Mouse (Mus musculus) yolk sac, embryonic 10.5 days (tissue): ENCODE results near the gene Spata32.

Source experiments
- DNase-seq: peaks from one replicate; pipeline ENCODE4 v3.0.0-alpha.2; 2017; ENCODE audit warnings: low spot score

Spata32 gene

DNA sequence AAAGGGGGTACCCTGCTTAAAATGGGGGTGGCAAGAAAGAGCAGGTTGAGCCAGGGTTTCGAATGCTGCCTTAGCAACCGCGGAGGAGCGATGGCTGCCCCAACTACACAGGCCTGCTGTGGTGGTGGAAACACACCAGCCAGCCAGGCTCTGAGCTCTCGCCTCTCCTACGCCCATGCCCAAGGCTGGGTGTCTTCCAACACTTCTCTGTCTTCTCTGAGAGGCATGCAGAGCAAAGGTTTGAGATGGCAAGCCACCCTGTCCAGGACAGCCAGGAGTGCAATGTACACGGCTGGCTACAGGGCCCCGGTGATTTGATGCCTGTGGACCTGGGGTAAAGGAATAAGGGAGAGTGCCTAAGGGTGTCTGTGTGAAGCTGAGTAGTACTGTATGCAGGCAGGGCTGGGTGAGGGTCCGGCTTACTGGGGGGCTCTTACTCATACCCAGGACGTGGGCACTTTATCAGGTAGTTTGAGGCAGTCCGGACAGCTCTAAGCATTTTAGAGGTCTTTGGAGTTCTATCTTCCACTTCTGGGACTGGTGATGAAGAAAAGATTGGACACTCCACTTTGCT lies 44.4 kb downstream of the Spata32 start:
- DNase-seq, result no peak

DNA sequence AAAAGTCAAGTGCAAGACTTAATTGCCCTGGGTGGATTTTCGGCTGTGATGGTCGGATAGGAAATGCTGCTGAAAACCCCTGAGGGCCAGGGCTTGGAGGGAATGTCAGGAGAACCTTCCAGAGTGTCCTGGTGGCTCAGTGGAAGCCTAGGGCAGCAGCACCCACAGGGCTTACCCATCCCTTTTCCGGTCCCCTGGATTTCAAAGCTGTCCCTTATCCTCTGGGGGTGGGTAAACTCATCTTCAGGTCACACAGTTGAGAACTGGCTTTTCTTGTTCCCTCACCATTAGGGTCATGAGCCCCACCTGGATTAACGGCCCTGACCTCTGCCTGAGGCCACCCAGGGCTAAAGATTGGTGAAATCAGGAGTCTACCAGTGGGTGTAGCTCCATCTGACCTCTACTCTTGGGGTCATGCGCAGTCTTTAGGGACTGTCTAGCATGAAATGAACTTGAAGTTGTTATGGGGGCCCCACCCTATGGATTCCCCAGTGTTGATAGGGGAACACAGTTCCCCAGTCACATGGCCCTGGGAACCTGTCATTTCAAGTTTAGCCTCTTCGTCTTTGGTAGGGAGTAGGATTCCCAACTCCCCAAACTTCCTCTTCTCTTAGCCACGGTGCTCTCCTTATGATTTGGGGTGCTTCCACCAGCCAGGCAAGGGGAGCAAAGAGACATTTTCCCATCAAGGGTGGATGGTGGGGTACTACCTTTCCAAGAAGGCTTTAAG lies 45.0 kb downstream of the Spata32 start:
- DNase-seq, result no peak

DNA sequence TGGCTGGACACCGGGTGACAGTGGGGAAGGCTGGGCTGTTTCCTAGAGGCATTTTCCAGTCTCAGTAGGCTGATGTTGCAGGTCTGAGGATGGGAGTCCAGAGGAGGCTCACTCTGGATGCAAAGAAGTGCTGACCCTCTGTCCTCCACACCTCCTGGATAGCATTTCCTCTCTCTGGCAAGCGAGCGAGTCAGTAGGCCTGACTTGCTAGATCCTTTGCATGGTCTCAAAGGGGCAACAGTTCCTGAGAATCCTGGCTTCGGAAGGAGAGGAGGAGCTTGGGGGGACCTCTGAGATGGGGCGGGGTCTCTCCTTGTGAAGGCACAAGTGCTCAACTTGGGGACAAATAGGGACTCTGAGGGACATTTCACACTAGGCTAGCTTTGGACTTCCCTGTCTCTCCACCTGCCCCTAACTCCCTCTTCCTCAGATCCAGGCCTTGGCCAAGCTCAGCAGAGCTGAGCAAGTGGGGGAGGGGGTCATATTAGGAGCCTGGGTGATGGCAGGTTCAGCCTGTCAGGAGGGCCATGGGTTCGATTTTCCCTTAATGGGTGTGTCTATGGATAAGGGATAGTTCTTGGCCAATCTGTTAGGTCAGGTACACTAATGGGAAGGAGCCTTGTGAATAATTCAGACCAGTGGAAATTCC lies 45.7 kb downstream of the Spata32 start:
- DNase-seq, result no peak

DNA sequence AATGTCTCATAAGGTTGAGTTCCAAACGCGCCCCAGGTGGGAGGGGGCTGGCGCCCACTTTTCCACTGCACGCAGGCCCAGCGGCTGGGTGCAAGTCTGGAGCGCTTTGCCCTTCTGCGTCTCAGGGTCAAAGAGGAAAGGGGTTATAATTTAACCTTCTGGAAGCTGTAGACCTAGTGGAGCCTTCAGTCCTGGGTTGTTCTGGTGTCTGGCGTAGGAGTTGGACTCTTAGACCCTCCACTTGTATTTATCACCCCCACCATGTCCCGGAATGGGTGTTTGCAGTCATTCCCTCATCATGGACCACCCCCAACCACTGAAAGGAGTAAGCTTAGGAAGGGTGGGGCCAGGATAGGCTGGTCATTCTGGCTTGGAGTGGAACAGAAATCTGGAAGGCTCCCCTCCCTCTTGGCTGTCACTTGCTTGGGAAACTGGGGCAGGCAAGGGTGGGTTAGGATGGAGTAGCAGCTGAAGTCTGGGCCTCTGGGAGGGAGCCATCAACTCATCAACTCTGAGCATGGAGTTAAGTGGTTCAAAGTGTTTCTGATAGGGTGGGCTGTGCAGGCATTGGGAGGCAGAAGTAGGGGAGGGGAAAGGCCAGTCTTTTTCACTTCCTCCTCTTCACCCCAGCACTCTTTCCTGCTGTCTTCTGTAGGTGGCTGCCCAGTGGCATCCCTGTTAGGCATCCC lies 46.4 kb downstream of the Spata32 start:
- peak; percentile 77 for DNase-seq

DNA sequence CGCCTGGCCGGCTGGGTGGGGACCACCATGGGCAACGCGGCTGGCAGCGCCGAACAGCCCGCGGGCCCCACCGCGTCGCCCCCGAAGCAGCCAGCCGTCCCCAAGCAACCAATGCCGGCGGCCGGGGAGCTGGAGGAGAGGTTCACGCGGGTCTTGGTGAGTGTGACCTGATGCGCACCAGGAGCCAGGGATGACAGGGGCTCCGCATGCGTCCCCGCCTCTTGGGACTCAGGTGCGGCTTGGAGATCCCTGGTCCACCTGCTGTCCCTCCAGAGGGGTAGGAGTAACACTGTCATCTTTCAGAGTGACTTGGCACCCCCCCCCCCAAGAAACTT lies 47.0 kb downstream of the Spata32 start:
- peak; percentile 49 for DNase-seq

DNA sequence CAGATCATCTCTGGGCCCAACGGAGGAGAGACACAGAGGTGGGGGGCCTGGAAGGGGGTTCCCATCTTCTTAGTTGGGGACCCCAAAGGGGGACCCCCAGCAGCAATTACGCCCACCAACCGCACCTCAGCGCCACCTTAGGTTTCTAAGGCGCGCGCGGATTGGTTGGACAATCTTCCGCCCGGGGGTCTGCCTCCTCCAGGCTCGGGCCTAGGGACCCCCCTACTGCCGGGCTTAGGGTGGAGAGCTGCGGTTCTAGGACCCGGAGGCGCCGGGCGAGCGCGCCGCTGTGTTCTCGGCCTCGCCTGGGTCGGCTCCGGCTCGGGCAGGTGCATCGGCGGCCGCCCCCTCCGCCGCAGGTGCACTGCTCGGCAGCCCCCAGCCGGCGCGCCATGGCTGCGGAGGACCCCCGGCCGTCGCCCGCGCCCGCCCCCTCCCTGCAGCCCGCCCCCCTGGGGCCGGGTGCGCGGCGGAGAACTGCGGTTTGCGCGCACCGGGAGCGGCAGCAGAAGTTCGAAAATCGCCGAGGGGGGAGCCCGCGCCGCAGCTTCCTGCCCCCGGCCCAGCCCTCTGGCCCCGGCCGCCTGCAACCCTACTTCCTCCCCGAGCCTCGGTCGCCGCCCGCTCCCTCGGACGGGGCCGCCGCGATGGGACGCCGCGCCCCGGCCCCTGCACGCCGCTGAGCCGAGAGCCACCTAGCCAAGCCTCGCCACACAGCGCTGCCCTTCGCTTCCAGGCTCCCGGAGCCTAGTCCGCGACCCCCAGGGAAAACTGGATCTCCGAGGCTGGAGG lies 47.5 kb downstream of the Spata32 start, which contains the start of gene Fmnl1:
Gene Fmnl1 (plus strand): TSS at position 614 of the 792 bp plus-strand sequence.
- DNase-seq, result peak; percentile 32

DNA sequence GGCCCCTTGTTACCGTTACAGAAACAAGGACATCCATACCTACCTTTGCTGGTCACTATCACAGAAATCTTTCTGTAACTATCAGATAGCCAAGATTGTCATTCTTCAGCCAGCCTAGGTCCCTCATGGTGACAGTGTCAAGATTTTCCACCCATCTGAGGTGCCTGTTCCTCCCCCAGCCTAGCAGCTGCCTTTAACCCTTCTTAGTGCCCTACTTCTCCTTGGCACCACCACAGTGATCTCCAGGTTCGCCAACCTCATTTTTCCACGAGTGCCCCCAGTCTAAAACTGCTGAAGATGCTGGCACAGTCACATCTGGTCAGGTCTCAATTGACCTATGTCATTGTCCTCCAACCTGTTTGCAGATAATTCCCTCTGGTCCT lies 48.1 kb downstream of the Spata32 start:
- DNase-seq, result no peak

DNA sequence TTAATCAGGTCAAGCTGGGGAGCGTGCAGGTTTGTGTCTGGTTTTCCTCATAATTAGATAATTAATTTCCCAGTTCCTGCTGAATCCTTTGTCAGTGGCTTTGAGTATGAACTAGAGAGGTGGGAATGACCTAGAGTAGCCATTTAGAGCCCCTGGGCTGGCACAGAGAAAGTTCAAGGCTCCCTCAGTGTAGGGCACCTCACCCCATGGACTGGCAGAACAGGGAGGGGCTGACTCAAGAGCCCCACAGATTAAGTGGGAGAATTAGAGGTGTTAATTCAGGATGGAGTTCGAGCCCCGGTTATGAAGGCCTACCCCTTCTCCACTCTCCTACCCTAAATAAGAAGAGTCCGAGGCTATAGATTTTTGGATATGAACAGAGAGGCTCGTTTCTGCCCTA lies 48.6 kb downstream of the Spata32 start:
- DNase-seq, result no peak

DNA sequence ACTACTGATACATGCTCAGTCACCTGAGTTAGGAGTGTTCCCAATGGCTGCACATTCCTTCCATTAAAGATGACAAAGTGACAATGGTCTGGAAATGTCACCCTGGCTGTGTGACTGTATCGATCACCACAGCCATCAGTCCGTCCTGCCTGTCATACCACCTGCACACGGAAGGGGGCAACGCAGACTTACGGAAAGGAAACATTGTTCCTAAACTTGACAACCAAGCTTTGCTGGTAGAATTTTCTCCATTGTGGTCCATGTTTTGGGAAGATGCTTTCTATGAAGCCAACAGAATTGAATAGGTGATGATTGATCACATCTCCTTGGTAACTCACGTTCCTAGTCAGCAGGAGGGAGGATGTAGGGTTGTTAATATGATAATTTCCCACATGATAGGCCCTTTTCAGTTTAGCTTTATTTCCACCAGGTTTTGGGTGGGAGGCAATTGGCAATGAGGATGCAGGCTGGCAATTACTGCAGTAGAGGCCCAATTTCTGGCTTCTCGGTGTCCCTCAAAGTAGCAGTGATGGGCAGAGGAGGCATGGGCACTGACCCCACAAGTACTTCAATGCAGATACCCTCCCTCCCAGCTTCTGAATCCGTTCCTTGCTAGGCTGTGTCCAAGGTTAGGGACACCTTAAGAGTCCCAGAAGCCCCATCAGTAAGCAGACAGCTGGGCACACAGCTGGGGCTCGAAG lies 49.4 kb downstream of the Spata32 start:
- no peak for DNase-seq

DNA sequence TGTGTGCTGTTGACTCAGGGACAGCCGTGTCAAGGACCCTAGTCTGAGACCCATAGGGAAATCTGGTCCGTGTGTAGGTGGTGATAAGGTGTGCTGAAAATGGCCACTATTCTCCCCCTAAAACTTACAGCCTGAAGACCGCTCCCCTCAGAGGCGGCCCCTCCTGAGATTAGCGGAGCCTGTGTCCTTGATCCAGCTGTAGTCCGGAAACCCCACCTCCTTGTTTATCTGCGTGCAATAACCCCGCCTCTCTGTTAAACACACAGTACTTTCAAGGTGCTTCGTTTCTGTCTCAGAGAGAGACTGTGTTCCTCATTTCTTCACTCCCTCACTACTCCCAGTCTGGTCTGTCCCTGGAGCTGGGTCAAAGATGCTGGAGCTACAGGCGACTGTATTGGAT lies 53.8 kb downstream of the Spata32 start:
- no peak for DNase-seq

DNA sequence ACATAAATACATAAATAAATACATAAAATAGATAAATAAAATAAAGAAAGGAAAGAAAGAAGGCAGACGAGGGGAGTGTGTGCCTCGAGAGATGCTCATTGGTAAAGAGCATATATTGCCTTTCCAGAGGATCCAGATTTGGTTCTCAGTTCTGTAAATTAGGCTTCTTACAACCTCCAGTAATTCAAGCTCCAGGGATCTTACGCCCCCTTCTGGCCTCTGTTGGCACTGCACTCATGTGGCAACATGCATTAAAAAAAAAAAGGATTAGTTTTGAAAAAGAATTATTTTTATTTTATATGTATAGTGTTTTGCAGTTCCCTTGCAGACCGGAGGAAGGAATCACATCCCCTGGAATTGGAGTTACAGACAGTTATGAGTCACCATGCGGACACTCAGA lies 56.1 kb downstream of the Spata32 start:
- DNase-seq, result no peak

DNA sequence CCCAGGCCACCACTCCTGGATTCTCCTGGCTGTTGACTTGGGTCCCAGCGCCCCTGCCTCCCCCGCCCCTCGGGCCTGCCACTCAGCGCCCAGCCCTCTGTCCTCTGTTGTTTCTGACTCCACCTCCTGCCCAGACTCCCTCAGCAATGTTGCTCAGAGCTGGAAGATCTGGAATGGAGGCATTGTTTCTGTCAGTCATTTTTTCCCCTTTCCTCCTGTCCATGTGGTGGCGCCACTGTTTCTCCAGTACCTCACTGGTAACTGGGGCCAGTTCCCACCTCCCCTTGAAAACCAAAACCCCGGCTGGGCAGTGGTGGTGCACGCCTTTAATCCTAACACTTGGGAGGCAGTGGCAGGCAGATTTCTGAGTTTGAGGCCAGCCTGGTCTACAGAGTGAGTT lies 56.8 kb downstream of the Spata32 start:
- no peak for DNase-seq

DNA sequence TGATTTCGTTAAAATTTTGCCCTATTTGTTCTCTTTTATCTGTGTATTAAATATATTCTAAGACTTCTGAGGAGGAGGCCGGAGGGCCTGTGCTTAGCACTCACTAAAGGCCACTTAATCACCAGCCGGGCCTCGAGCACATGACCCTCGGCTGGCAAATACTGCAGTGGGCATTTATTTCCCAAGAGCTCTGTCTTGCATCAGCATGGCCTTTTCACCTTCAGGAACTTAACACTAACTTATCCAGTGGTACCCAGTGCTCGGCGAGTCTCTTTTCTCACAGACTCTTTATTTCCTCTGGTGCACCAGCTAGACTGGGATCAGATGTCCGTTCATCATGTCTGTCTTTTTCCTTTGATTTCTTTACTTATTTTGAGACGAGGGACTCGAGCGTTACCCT lies 57.5 kb downstream of the Spata32 start:
- no peak for DNase-seq

DNA sequence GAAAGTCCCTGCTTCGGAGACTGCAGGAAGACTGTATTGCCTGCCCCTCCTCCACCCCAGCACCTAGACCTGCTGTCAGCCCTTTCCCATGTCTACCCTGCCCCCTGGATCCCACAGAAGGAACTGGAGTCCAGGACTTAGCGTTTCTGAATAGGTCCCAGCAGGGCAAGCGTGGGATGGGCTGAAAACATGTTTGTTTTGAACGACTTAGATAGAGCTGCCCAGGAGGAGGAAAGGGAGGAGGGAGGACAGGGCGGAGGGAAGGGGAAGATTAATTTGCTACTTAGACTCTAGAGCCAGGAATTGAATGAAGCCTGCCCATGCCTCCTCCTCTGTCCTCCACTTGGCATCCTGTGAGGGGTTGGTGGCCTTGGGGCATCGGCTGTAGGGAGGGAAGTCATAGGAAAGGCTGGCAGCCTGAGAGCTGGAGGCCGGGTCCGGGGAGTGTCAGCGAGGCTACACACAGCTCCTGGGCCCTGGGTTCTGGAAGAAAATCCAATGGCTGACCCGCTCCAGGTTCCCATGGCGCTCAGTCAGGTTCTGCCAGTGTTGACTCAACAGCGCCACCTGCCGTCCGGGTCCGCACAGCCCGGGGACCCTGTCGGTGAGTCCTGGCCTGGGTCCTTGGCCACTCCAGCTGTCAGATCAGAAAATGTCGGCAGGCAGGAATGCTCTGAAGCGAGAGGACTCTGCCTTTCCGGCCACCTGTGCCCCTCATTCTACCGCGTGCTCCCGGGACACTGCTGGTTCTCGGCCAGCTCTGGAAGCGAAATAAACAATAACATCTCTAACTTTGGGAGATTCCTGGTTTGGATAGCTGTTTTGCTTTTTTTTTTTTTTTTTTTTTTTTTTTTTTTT lies 59.4 kb downstream of the Spata32 start:
- peak; percentile 94 for DNase-seq
